Mouse (Mus musculus): ENCODE results near the gene Il1r1.

GRCm38 (mm10) chr1:40265301-40265835 is 40.5 kb downstream of the Il1r1 start:
- TF ChIP-seq CTCF (IDR thresholded peaks at IDR 0.05; ENCODE audit: control insufficient read depth, insufficient read depth, insufficient replicate concordance, low read depth, low read length) (no peak), POLR2A (IDR thresholded peaks at IDR 0.05; ENCODE audit: control insufficient read depth, low read depth, low read length) (no peak)
